Mouse (Mus musculus) midbrain, embryonic 12.5 days (tissue): ENCODE results near the gene Klrg1. TPM values are rescaled to one million over a fixed set of nuclear protein-coding genes. Genes with fewer than 3 reads are reported as not detected.

Experiments used
- ATAC-seq: fragments of 200-750 bp; cut with Nextera tagmentation; 2 replicates; pipeline ENCODE4 v1.8.0; 2017; ENCODE audit warnings: low read depth, moderate TSS enrichment, moderate library complexity; ENCODE audit not compliant: low FRiP score
- H3K27ac ChIP-seq: fragments of 300-500 bp; sonication (generic); replicated peaks from 2 replicates; pipeline ENCODE4 v1.5.1; 2016; ENCODE audit warnings: mild to moderate bottlenecking
- H3K27me3 ChIP-seq: fragments of 300-500 bp; sonication (generic); 2 replicates; pipeline ENCODE4 v1.6.1; 2016; ENCODE audit warnings: mild to moderate bottlenecking
- H3K36me3 ChIP-seq: fragments of 300-500 bp; sonication (generic); 2 replicates; pipeline ENCODE4 v1.6.1; 2016
- H3K4me1 ChIP-seq: fragments of 300-500 bp; sonication (generic); 2 replicates; pipeline ENCODE4 v1.6.1; 2016
- H3K4me2 ChIP-seq: fragments of 300-500 bp; sonication (generic); replicated peaks from 2 replicates; pipeline ENCODE4 v1.6.1; 2016; ENCODE audit warnings: mild to moderate bottlenecking, moderate library complexity
- H3K4me3 ChIP-seq: fragments of 300-500 bp; sonication (generic); 2 replicates; pipeline ENCODE4 v1.5.1; 2016; ENCODE audit warnings: mild to moderate bottlenecking
- H3K9ac ChIP-seq: fragments of 300-500 bp; sonication (generic); replicated peaks from 2 replicates; pipeline ENCODE4 v1.6.1; 2016; ENCODE audit warnings: mild to moderate bottlenecking, moderate library complexity
- H3K9me3 ChIP-seq: fragments of 300-500 bp; sonication (generic); 2 replicates; pipeline ENCODE4 v1.6.1; 2016; ENCODE audit warnings: mild to moderate bottlenecking
- WGBS: fragments of 180-500 bp; shearing (Covaris S2); methylation state at CpG from one replicate; pipeline ENCODE4 v1.1.7; 2016; 5-methylcytosine and 5-hydroxymethylcytosine counted together
- polyA plus RNA-seq: library from polyadenylated mRNA; unstranded; fragments of >200 nt; fragmentation: Nextera tagmentation; extraction: Ambion mirVana; gene quantifications from 2 replicates; pipeline ENCODE4 v1.2.1, GENCODE M21; 2016

Gene Klrg1
- polyA plus RNA-seq, result 0.16 and 0.29 TPM in 2 replicates

DNA sequence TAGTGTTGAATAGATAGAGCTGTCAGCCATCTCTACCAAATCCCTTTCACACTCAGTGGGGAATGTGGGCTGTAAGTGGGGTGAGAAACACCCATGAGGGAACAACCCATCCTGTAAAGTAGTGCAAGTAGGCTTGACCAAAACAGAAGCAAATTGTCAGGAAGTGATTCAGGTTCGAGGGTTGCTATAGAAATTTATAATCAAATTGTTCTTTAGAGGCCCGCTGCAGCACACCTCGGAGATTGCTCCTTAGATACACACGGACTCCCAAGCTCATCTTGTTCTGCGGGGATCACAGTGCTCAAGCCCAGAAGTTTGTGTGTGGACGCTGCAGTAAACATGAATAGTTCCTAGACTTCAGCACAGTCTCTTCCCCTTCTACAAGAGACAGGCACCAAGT lies at the start of gene Klrg1:
Gene Klrg1 (minus strand): TSS at position 101 of the 400 bp plus-strand sequence.
- H3K9ac ChIP-seq, result no peak within 1 kb of the TSS
- no peak for ATAC-seq
- WGBS, result 88% methylated on average over 6 of the region's 6 CpGs

DNA sequence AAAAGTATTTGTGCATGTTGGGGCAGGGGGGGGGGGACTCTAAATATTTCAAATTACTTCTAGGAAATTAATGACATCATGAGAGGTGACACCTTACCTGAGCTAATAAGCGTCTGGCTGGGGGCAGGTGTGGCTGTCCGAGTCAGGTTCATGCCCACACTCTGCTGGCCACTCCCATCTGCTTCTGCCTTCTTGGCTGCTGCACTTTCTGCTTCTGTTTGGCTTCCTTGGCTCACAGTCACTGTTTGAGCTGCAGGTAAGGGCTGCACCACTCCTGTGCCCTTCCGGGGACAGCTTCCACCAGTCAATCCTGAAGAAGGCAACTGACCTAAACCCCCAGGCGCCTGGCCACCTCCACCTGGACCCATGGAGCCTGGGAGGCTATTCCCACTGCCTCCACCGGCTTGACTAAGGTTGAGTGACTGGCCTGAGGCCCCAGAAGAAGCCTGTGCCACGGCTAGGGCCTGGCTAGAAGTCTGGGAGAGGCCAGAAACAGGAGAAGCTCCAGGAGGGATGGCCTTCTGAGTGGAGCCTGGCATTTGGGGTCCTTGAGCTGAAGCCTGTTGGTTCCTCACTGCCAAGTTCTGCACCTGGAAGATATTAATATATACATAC lies 42.8 kb upstream of the Klrg1 start:
- 93% methylated on average over 6 of the region's 6 CpGs for WGBS
- Histone ChIP-seq H3K4me3 (no peak overlapping the region), H3K9ac (no peak overlapping the region), H3K9me3 (no peaks in the 10 kb centered on the region), H3K27me3 (no peaks in the 10 kb centered on the region), H3K36me3 (peaks cover 80% of the 10 kb centered on the region), H3K4me1 (no peaks in the 10 kb centered on the region), H3K27ac (no peak overlapping the region), H3K4me2 (no peak overlapping the region)
- ATAC-seq, result no peak

More for the DNA sequence above, at the start of gene Klrg1:
- no peak within 1 kb of the TSS for H3K4me3 ChIP-seq
- no peak within 1 kb of the TSS for H3K4me2 ChIP-seq
- H3K27me3 ChIP-seq, result no peaks in the 10 kb centered on the region
- no peaks in the 10 kb centered on the region for H3K9me3 ChIP-seq
- H3K27ac ChIP-seq, result no peak within 1 kb of the TSS
- H3K4me1 ChIP-seq, result no peaks in the 10 kb centered on the region
- H3K36me3 ChIP-seq, result no peaks in the 10 kb centered on the region

- Histone ChIP-seq H3K27ac (no peak overlapping the region), H3K4me1 (no peaks in the 10 kb centered on the region), H3K9ac (no peak overlapping the region), H3K4me3 (no peak overlapping the region), H3K4me2 (no peak overlapping the region), H3K9me3 (no peaks in the 10 kb centered on the region), H3K36me3 (peaks cover 97% of the 10 kb centered on the region), H3K27me3 (no peaks in the 10 kb centered on the region)
- no peak for ATAC-seq
- WGBS, result 97% methylated on average over 1 of the region's 1 CpGs
Observed at GRCm38 (mm10) chr6:122318726-122319125, 36.0 kb upstream of the Klrg1 start.

- Histone ChIP-seq H3K9ac (no peak overlapping the region), H3K4me2 (peak overlapping the region; percentile 82), H3K27me3 (no peaks in the 10 kb centered on the region), H3K4me1 (peaks cover 17% of the 10 kb centered on the region), H3K36me3 (peaks cover 27% of the 10 kb centered on the region), H3K9me3 (no peaks in the 10 kb centered on the region), H3K4me3 (peak overlapping the region; percentile 73; the same call in 1 of the 2 replicates), H3K27ac (no peak overlapping the region)
- WGBS, result 81% methylated on average over 5 of the region's 5 CpGs
- no peak for ATAC-seq
Observed at GRCm38 (mm10) chr6:122310187-122310820, 27.6 kb upstream of the Klrg1 start.

DNA sequence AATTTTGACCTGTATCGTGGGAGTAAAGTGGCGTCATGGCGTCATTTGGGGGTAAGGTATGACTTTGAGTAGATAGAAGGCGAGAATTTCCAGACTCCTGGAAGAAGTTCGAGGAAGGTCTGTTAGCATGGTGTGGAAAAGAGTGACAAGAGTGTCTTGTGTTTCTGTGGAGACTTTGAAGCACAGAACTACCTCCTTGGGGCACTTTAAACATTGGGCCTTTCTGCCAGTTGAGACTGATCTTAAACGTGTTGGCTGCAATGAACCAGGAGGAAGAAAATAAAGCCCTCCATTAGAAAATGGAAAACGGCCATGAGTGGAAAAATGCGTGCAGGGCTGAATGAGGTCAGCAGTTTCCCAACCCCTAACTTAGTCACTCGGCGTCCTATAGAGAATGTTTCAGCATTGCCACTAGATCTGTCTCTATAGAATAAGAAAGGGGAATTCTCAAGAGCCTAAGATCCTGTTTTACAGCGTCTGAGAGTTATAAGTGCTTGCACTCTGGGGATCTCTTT lies 26.8 kb upstream of the Klrg1 start:
- Histone ChIP-seq H3K27ac (no peak overlapping the region), H3K27me3 (no peaks in the 10 kb centered on the region), H3K9me3 (no peaks in the 10 kb centered on the region), H3K4me3 (peak overlapping the region; percentile 73), H3K4me1 (peaks cover 17% of the 10 kb centered on the region), H3K4me2 (peak overlapping the region; percentile 82), H3K9ac (peak overlapping the region; percentile 88), H3K36me3 (peaks cover 19% of the 10 kb centered on the region)
- no peak for ATAC-seq
- 15% methylated on average over 11 of the region's 11 CpGs for WGBS

- under 1% methylated on average over 49 of the region's 49 CpGs for WGBS
- H3K27ac ChIP-seq, result peak within 1 kb of the TSS; percentile 69
Observed at GRCm38 (mm10) chr6:122308505-122309393, 26.1 kb upstream of the Klrg1 start, which contains the start of gene M6pr. Gene M6pr (plus strand): TSS chr6:122308720.

DNA sequence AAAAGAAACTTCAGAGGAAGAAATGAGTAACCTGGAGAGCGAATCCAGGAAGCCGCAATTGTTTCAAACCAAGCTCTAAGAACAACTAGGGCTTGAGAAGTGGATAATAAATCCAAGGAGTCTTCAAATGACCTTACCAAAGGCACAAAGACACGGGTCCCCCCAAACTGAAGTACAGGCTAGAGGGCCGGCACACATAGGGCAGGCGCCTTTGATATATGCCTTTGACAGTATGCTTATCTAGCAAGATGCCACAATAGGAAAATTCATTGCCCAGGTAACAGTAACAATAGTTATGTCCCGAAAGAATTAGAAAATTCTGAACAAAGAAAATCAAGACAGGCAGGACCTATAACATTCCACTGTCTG lies 25.4 kb upstream of the Klrg1 start:
- H3K4me2 ChIP-seq, result 0 out of 2 replicates have a peak overlapping the region, but pooled peaks have one; percentile 82
- H3K36me3 ChIP-seq, result peaks cover 6% of the 10 kb centered on the region; the same call in 1 of the 2 replicates
- peaks cover 17% of the 10 kb centered on the region for H3K4me1 ChIP-seq
- no peaks in the 10 kb centered on the region for H3K9me3 ChIP-seq
- peak overlapping the region; percentile 73 for H3K4me3 ChIP-seq
- 64% methylated on average over 6 of the region's 6 CpGs for WGBS
- no peak overlapping the region for H3K9ac ChIP-seq
- H3K27me3 ChIP-seq, result no peaks in the 10 kb centered on the region
- ATAC-seq, result no peak
- no peak overlapping the region for H3K27ac ChIP-seq

More at GRCm38 (mm10) chr6:122308505-122309393, 26.1 kb upstream of the Klrg1 start, which contains the start of gene M6pr:
- Histone ChIP-seq H3K4me3 (peak within 1 kb of the TSS; percentile 73), H3K9me3 (no peaks in the 10 kb centered on the region), H3K9ac (peak within 1 kb of the TSS; percentile 88), H3K36me3 (peaks cover 12% of the 10 kb centered on the region), H3K4me1 (peaks cover 17% of the 10 kb centered on the region), H3K27me3 (no peaks in the 10 kb centered on the region), H3K4me2 (peak within 1 kb of the TSS; percentile 82)
- peak; percentile 99 for ATAC-seq

GRCm38 (mm10) chr6:122306707-122307106 lies 24.0 kb upstream of the Klrg1 start:
- Histone ChIP-seq H3K27ac (no peak overlapping the region), H3K9me3 (no peaks in the 10 kb centered on the region), H3K4me3 (no peak overlapping the region), H3K27me3 (no peaks in the 10 kb centered on the region), H3K36me3 (no peaks in the 10 kb centered on the region), H3K9ac (no peak overlapping the region), H3K4me2 (no peak overlapping the region), H3K4me1 (peaks cover 17% of the 10 kb centered on the region)
- ATAC-seq, result no peak
- WGBS, result 88% methylated on average over 4 of the region's 4 CpGs

DNA sequence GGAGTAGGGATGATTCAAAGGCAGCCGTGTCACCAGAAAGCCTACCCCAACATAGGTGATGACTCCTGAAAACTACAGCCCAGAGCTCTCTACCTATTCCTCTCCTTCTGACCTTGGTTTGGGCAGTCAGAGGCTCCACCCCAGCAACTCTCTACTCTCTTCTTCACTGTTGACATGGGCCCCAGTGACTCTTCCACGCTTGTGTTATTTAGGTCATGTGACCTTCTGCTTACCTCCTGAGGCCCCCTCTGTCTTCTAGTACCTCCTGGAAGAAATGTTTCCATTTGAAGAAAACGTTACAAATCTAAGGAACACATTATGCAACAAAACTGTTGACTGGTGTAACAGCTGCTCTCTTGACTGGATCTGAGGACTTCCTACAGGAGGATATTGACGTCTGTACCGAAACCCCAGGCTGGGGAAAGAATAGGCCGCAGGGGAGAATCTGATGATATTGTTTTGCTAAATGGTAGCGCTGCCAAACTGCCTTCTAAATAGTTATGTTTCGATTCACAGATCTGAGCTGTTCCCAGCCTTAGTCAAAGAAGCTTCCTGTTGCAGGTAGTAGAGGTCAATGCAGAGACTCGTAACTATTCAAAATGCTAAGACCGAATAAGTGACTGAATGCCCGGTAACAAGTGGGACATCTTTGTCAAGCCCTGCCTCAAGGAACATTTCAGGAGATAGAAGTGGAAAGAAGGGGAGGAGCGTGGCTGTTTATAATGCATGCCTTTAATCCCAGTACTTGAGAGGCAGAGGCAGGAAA lies 22.3 kb upstream of the Klrg1 start:
- 83% methylated on average over 12 of the region's 12 CpGs for WGBS
- H3K4me3 ChIP-seq, result no peak overlapping the region
- ATAC-seq, result no peak

GRCm38 (mm10) chr6:122304355-122304754 lies 21.7 kb upstream of the Klrg1 start:
- H3K36me3 ChIP-seq, result no peaks in the 10 kb centered on the region
- no peaks in the 10 kb centered on the region for H3K27me3 ChIP-seq
- 38% methylated on average over 6 of the region's 6 CpGs for WGBS
- H3K4me3 ChIP-seq, result no peak overlapping the region
- H3K9ac ChIP-seq, result no peak overlapping the region
- H3K27ac ChIP-seq, result no peak overlapping the region
- peaks cover 2% of the 10 kb centered on the region for H3K4me1 ChIP-seq
- no peaks in the 10 kb centered on the region for H3K9me3 ChIP-seq
- ATAC-seq, result no peak
- no peak overlapping the region for H3K4me2 ChIP-seq

More for the DNA sequence above, 22.3 kb upstream of the Klrg1 start:
- Histone ChIP-seq H3K9ac (no peak overlapping the region), H3K27me3 (no peaks in the 10 kb centered on the region), H3K27ac (no peak overlapping the region), H3K4me1 (peaks cover 8% of the 10 kb centered on the region), H3K36me3 (no peaks in the 10 kb centered on the region), H3K9me3 (no peaks in the 10 kb centered on the region), H3K4me2 (no peak overlapping the region)

DNA sequence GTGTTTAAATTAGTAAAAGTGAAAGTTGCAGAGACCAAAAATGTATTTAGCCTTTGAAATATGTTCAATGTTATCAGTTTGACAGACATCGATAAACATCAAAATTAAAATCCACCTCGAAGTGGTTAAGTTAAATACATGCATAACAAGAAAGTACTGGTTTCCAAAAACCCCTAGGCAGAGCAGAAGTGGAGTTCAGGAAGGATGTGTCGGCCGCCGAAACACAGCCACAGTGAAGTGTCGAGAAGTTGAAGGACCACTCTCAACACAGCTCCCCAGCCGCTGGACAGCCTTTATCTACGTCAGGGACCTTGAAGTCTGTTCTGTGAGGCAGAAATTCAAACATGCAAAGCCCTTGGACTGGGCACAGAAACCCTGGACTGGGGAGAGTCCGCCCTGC lies 20.8 kb upstream of the Klrg1 start:
- H3K9me3 ChIP-seq, result no peaks in the 10 kb centered on the region
- no peaks in the 10 kb centered on the region for H3K4me1 ChIP-seq
- no peak overlapping the region for H3K4me3 ChIP-seq
- no peak overlapping the region for H3K27ac ChIP-seq
- ATAC-seq, result no peak
- no peak overlapping the region for H3K4me2 ChIP-seq
- no peaks in the 10 kb centered on the region for H3K27me3 ChIP-seq
- no peaks in the 10 kb centered on the region for H3K36me3 ChIP-seq
- WGBS, result 81% methylated on average over 9 of the region's 9 CpGs
- H3K9ac ChIP-seq, result no peak overlapping the region
